Mouse (Mus musculus) spleen, adult 2 months (tissue): Measurements from ENCODE around the gene 1700092M07Rik. TPM values are rescaled to one million over a fixed set of nuclear protein-coding genes. Genes with fewer than 3 reads are reported as not detected.

Experiments used
- DNase-seq, 2 experiments: peaks; one replicate each; pipeline versions ENCODE4 v3.0.0 to v3.0.0-alpha.2; 2012 to 2021; ENCODE audit warnings: low spot score in 2 of 2, low read depth in 1 of 2
- H3K27ac ChIP-seq: fragments of 200-500 bp; 2 replicates; pipeline ENCODE4 v1.5.1; 2012; ENCODE audit warnings: low read length, inconsistent platforms; ENCODE audit not compliant: insufficient read depth
- H3K27me3 ChIP-seq: fragments of 200-500 bp; 2 replicates; pipeline ENCODE4 v1.6.1; 2012; ENCODE audit warnings: mild to moderate bottlenecking, moderate library complexity, low read length, inconsistent platforms; ENCODE audit not compliant: control insufficient read depth, insufficient read depth
- H3K36me3 ChIP-seq: fragments of 200-500 bp; 2 replicates; pipeline ENCODE4 v1.6.1; 2012; ENCODE audit warnings: mild to moderate bottlenecking, low read length, inconsistent platforms; ENCODE audit not compliant: control insufficient read depth, insufficient read depth
- H3K4me1 ChIP-seq: fragments of 200-500 bp; 2 replicates; pipeline ENCODE4 v1.6.1; 2011; ENCODE audit warnings: inconsistent platforms; ENCODE audit not compliant: control insufficient read depth, insufficient read depth, insufficient read length
- H3K4me3 ChIP-seq: fragments of 200-500 bp; 2 replicates; pipeline ENCODE4 v1.5.1; 2011; ENCODE audit warnings: mild to moderate bottlenecking, inconsistent platforms; ENCODE audit not compliant: insufficient read depth, insufficient read length; ENCODE audit errors: extremely low read depth
- CTCF ChIP-seq: fragments of 200-500 bp; IDR thresholded peaks from 2 replicates; pipeline ENCODE4 v1.5.1; 2011; ENCODE audit warnings: mild to moderate bottlenecking, inconsistent platforms; ENCODE audit not compliant: insufficient read depth, insufficient read length, insufficient replicate concordance; ENCODE audit errors: extremely low read depth
- POLR2A ChIP-seq: fragments of 200-500 bp; IDR thresholded peaks from 2 replicates; pipeline ENCODE4 v1.6.1; 2011; ENCODE audit warnings: low read depth, low read length, inconsistent platforms
- WGBS: fragments of 180-500 bp; shearing (Covaris S2); methylation state at CpG from one replicate; pipeline ENCODE4 v1.1.7; 2018; 5-methylcytosine and 5-hydroxymethylcytosine counted together
- polyA plus RNA-seq: library from polyadenylated mRNA; depleted of rRNA; stranded (reverse); fragments of >200 nt; gene quantifications from 2 replicates; pipeline ENCODE4 v1.2.3, GENCODE M21; 2012; rRNA removed

Gene 1700092M07Rik
- polyA plus RNA-seq = not detected in 2 replicates

- Histone ChIP-seq H3K36me3 (peaks cover 25% of the 10 kb centered on the region), H3K4me3 (peak within 1 kb of the TSS; percentile 96), H3K27ac (peak within 1 kb of the TSS; percentile 99), H3K4me1 (peaks cover 4% of the 10 kb centered on the region; the same call in 1 of the 2 replicates), H3K27me3 (no peaks in the 10 kb centered on the region)
- DNase-seq = no peak
- 85% methylated on average over 14 of the region's 14 CpGs for whole genome bisulfite sequencing
- TF ChIP-seq CTCF = no peak
- TF ChIP-seq POLR2A = no peak
Measured at GRCm38 (mm10) chr19:8740603-8741002, at the start of gene 1700092M07Rik. Gene 1700092M07Rik, plus strand, starts transcription at chr19:8740718.

- no peak for DNase-seq
- 74% methylated on average over 9 of the region's 9 CpGs for WGBS
- Histone ChIP-seq H3K4me1 (peaks cover 11% of the 10 kb centered on the region; the same call in 1 of the 2 replicates), H3K4me3 (no peak overlapping the region), H3K36me3 (no peaks in the 10 kb centered on the region), H3K27me3 (no peaks in the 10 kb centered on the region), H3K27ac (no peak overlapping the region)
- TF ChIP-seq CTCF = no peak
- TF ChIP-seq POLR2A = no peak
Measured at GRCm38 (mm10) chr19:8691871-8692539, 48.5 kb upstream of the 1700092M07Rik start.

- no peak for TF ChIP-seq POLR2A
- no peak for TF ChIP-seq CTCF
- no peaks in the 10 kb centered on the region for H3K36me3 ChIP-seq
- WGBS = 91% methylated on average over 5 of the region's 5 CpGs
Measured at GRCm38 (mm10) chr19:8692740-8693139, 47.8 kb upstream of the 1700092M07Rik start.

GRCm38 (mm10) chr19:8695330-8695729 is 45.2 kb upstream of the 1700092M07Rik start:
- TF ChIP-seq CTCF (peak; percentile 71), POLR2A (no peak)
- 37% methylated on average over 6 of the region's 6 CpGs for WGBS
- Histone ChIP-seq H3K27me3 (no peaks in the 10 kb centered on the region), H3K36me3 (no peaks in the 10 kb centered on the region), H3K27ac (no peak overlapping the region), H3K4me3 (no peak overlapping the region), H3K4me1 (peaks cover 11% of the 10 kb centered on the region; the same call in 1 of the 2 replicates)
- DNase-seq = peak; percentile 29 to 63

More at GRCm38 (mm10) chr19:8692740-8693139, 47.8 kb upstream of the 1700092M07Rik start:
- H3K4me1 ChIP-seq = peaks cover 11% of the 10 kb centered on the region; the same call in 1 of the 2 replicates
- H3K27ac ChIP-seq = no peak overlapping the region
- no peaks in the 10 kb centered on the region for H3K27me3 ChIP-seq
- no peak for DNase-seq
- H3K4me3 ChIP-seq = no peak overlapping the region

GRCm38 (mm10) chr19:8699652-8700051 is 40.9 kb upstream of the 1700092M07Rik start:
- Histone ChIP-seq H3K36me3 (no peaks in the 10 kb centered on the region), H3K27me3 (no peaks in the 10 kb centered on the region), H3K27ac (no peak overlapping the region), H3K4me1 (peaks cover 10% of the 10 kb centered on the region; the same call in 1 of the 2 replicates), H3K4me3 (no peak overlapping the region)
- no peak for TF ChIP-seq CTCF
- TF ChIP-seq POLR2A = no peak
- DNase-seq = no peak
- WGBS = 83% methylated on average over 9 of the region's 9 CpGs

GRCm38 (mm10) chr19:8702458-8702857 is 38.1 kb upstream of the 1700092M07Rik start:
- Histone ChIP-seq H3K27me3 (no peaks in the 10 kb centered on the region), H3K4me1 (no peaks in the 10 kb centered on the region), H3K4me3 (no peak overlapping the region), H3K36me3 (peaks cover 6% of the 10 kb centered on the region; the same call in 1 of the 2 replicates), H3K27ac (no peak overlapping the region)
- TF ChIP-seq POLR2A (no peak), CTCF (no peak)
- no peak for DNase-seq
- WGBS = 26% methylated on average over 3 of the region's 3 CpGs

- H3K27ac ChIP-seq = no peak overlapping the region
- H3K4me1 ChIP-seq = no peaks in the 10 kb centered on the region
- DNase-seq = no peak
- no peak overlapping the region for H3K4me3 ChIP-seq
- H3K27me3 ChIP-seq = no peaks in the 10 kb centered on the region
- peaks cover 15% of the 10 kb centered on the region for H3K36me3 ChIP-seq
- TF ChIP-seq CTCF (no peak), POLR2A (no peak)
- 80% methylated on average over 4 of the region's 4 CpGs for WGBS
Measured at GRCm38 (mm10) chr19:8703571-8703970, 36.9 kb upstream of the 1700092M07Rik start.
